ENCODE assay signal across 10 mouse cellular contexts in the genomic region with DNA sequence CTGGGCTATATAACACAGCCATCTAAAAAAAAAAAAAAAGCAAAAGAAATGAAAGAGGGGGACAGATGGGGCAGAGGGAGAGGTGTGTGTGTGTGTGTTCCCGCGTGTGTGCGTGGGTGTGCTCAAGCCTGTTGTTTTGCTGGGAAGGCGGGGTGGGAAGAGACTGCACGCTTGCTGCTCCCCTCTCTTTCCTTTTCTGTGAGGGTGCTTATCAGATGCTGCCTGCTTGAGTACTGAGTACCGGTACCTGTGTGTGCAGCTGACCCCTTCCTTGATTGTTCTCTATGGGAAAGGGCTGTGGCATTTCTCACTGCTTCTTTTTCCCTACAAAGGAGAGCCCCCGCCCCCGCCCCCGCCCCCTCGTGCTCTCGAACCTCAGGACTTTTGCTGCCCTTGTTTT. TPM values are rescaled to one million over a fixed set of nuclear protein-coding genes. Genes with fewer than 3 reads are reported as not detected.
DNase-seq lines count a peak whose midpoint lies in the region; ATAC-seq lines count a peak whose summit lies in the region.
"Had no signal": no experiment of that assay in that cellular context is flagged by ENCODE, and none has a peak within 500 bp of the region (broad histone marks: within the 10 kb centered on the region; RNA-seq: fewer than 3 reads in every experiment).

No protein-coding gene starts in this region.

- H3K36me3 ChIP-seq in heart, embryonic 15.5 days = peaks cover 4% of the 10 kb centered on the region
- peaks cover 6% of the 10 kb centered on the region; the same call in 1 of the 2 replicates for H3K36me3 ChIP-seq in liver, embryonic 11.5 days (ENCODE audit: control insufficient read depth, insufficient read depth, low read length)
- peaks cover 12% of the 10 kb centered on the region for H3K36me3 ChIP-seq in liver, embryonic 12.5 days

- no peak for DNase-seq in heart, postnatal 4 days
- DNase-seq in liver, embryonic 11.5 days (ENCODE audit: low spot score) = no peak
- no peak for DNase-seq in liver
- DNase-seq in retina, postnatal 1 day = no peak
- no peak for DNase-seq in right cerebral cortex, postnatal 4 days
- DNase-seq: heart, adult 11 months had no signal

- no peaks in the 10 kb centered on the region for H3K9me3 ChIP-seq in heart, embryonic 15.5 days (replicated peaks)
- H3K9me3 ChIP-seq in liver, embryonic 11.5 days (ENCODE audit: control insufficient read depth, low read length) = no peaks in the 10 kb centered on the region
- no peaks in the 10 kb centered on the region for H3K9me3 ChIP-seq in liver, embryonic 12.5 days (replicated peaks)
- H3K9me3 ChIP-seq: embryonic facial prominence, embryonic 15.5 days had no signal

- H3K4me2 ChIP-seq in heart, embryonic 15.5 days = peak overlapping the region; percentile 58
- H3K4me2 ChIP-seq in liver, embryonic 11.5 days = no peak overlapping the region
- H3K4me2 ChIP-seq in liver, embryonic 12.5 days = peak overlapping the region; percentile 32
- H3K4me2 ChIP-seq: embryonic facial prominence, embryonic 15.5 days had no signal

- H3K9ac ChIP-seq in heart, embryonic 15.5 days = no peak overlapping the region
- H3K9ac ChIP-seq in liver, embryonic 11.5 days (ENCODE audit: low read depth, low read length) = no peak overlapping the region
- no peak overlapping the region for H3K9ac ChIP-seq in liver, embryonic 12.5 days
- H3K9ac ChIP-seq: embryonic facial prominence, embryonic 15.5 days had no signal

- peak overlapping the region; percentile 24 for H3K4me3 ChIP-seq in heart, embryonic 15.5 days
- H3K4me3 ChIP-seq in liver, embryonic 11.5 days (ENCODE audit: low read depth, low read length) = no peak overlapping the region
- H3K4me3 ChIP-seq in liver, embryonic 12.5 days = no peak overlapping the region
- H3K4me3 ChIP-seq: embryonic facial prominence, embryonic 15.5 days had no signal

- H3K27me3 ChIP-seq in heart, embryonic 15.5 days = no peaks in the 10 kb centered on the region
- H3K27me3 ChIP-seq in liver, embryonic 11.5 days (replicated peaks; ENCODE audit: control insufficient read depth, insufficient read depth, low read length) = no peaks in the 10 kb centered on the region
- H3K27me3 ChIP-seq in liver, embryonic 12.5 days (replicated peaks) = no peaks in the 10 kb centered on the region
- H3K27me3 ChIP-seq: embryonic facial prominence, embryonic 15.5 days had no signal

- WGBS in heart, embryonic 15.5 days = 26% methylated on average over 11 of the region's 11 CpGs
- 45% methylated on average over 11 of the region's 11 CpGs for WGBS in liver, embryonic 11.5 days
- WGBS in liver, embryonic 12.5 days (ENCODE audit: insufficient replicate concordance) = 44% methylated on average over 11 of the region's 11 CpGs

- peak; percentile 27; the same call in 1 of the 2 replicates for ATAC-seq in heart, embryonic 15.5 days (replicated peaks; ENCODE audit: insufficient number of reproducible peaks, insufficient read depth, low FRiP score, low read depth)
- peak; percentile 61; the same call in 1 of the 2 replicates for ATAC-seq in liver, embryonic 11.5 days (replicated peaks; ENCODE audit: low FRiP score)
- ATAC-seq in common myeloid progenitor, adult 5-6 weeks (replicated peaks; ENCODE audit: low read depth, poor library complexity, severe bottlenecking) = peak; percentile 27; the same call in 1 of the 2 replicates
- peak; percentile 60; the same call in 1 of the 2 replicates for ATAC-seq in liver, embryonic 12.5 days

- H3K4me1 ChIP-seq in heart, embryonic 15.5 days (replicated peaks) = peaks cover 36% of the 10 kb centered on the region
- peaks cover 17% of the 10 kb centered on the region for H3K4me1 ChIP-seq in liver, embryonic 11.5 days (replicated peaks; ENCODE audit: control insufficient read depth, insufficient read depth, low read length)
- peaks cover 31% of the 10 kb centered on the region for H3K4me1 ChIP-seq in liver, embryonic 12.5 days

- 0 out of 2 replicates have a peak overlapping the region, but pooled peaks have one; percentile 9 for H3K27ac ChIP-seq in heart, embryonic 15.5 days
- no peak overlapping the region for H3K27ac ChIP-seq in liver, embryonic 11.5 days (ENCODE audit: low read depth, low read length)
- no peak overlapping the region for H3K27ac ChIP-seq in liver, embryonic 12.5 days
- H3K27ac ChIP-seq: embryonic facial prominence, embryonic 15.5 days had no signal

RNA-seq across cellular contexts. Expression of gene Atp2b1, which starts 15.9 kb away (rescaled TPM):
- 87.1 and 88.3 TPM in 2 replicates for polyA plus RNA-seq in heart, embryonic 15.5 days (2015; fragmentation: Nextera tagmentation; extraction: Ambion mirVana)
- total RNA-seq in heart, postnatal 4 days (2021) = 10 to 100 TPM; 82.7 to 83.4 TPM
- 67.4 and 71.9 TPM in 2 replicates for polyA plus RNA-seq in liver, embryonic 11.5 days (2014; fragmentation: Nextera tagmentation; extraction: Ambion mirVana)
- total RNA-seq in common myeloid progenitor, adult 5-6 weeks (2017) = 32.4 and 55.2 TPM in 2 replicates
- 46.9 and 48.9 TPM in 2 replicates for polyA plus RNA-seq in liver, embryonic 12.5 days (2016; fragmentation: Nextera tagmentation; extraction: Ambion mirVana)
